Mouse (Mus musculus) kidney, embryonic 14.5 days (tissue): ENCODE data around the gene Pld1. TPM values are rescaled to one million over a fixed set of nuclear protein-coding genes. Genes with fewer than 3 reads are reported as not detected.

Source experiments
- ATAC-seq: fragments of 200-750 bp; cut with Nextera tagmentation; 2 replicates; pipeline ENCODE4 v1.8.0; 2017; ENCODE audit warnings: moderate number of reproducible peaks, mild to moderate bottlenecking, moderate TSS enrichment, moderate library complexity; ENCODE audit not compliant: low FRiP score, low TSS enrichment
- H3K27ac ChIP-seq: fragments of 300-500 bp; sonication (generic); 2 replicates; pipeline ENCODE4 v1.5.1; 2014; ENCODE audit warnings: low read depth, mild to moderate bottlenecking, low read length, moderate library complexity, mixed read lengths
- H3K27me3 ChIP-seq: fragments of 300-500 bp; sonication (generic); 2 replicates; pipeline ENCODE4 v1.6.1; 2014; ENCODE audit warnings: mild to moderate bottlenecking, low read length; ENCODE audit not compliant: control insufficient read depth, insufficient read depth
- H3K36me3 ChIP-seq: fragments of 300-500 bp; sonication (generic); 2 replicates; pipeline ENCODE4 v1.6.1; 2014; ENCODE audit warnings: low read length, mixed read lengths; ENCODE audit not compliant: control insufficient read depth, insufficient read depth
- H3K4me1 ChIP-seq: fragments of 300-500 bp; sonication (generic); 2 replicates; pipeline ENCODE4 v1.6.1; 2014; ENCODE audit warnings: low read length, mixed read lengths; ENCODE audit not compliant: control insufficient read depth, insufficient read depth
- H3K4me2 ChIP-seq: fragments of 300-500 bp; sonication (generic); replicated peaks from 2 replicates; pipeline ENCODE4 v1.6.1; 2014; ENCODE audit warnings: low read depth, mild to moderate bottlenecking, low read length
- H3K4me3 ChIP-seq: fragments of 300-500 bp; sonication (generic); 2 replicates; pipeline ENCODE4 v1.5.1; 2014; ENCODE audit warnings: mild to moderate bottlenecking, low read length
- H3K9ac ChIP-seq: fragments of 300-500 bp; sonication (generic); 2 replicates; pipeline ENCODE4 v1.6.1; 2014; ENCODE audit warnings: low read depth, mild to moderate bottlenecking, low read length, moderate library complexity
- H3K9me3 ChIP-seq: fragments of 300-500 bp; sonication (generic); 2 replicates; pipeline ENCODE4 v1.6.1; 2016; ENCODE audit warnings: low read length; ENCODE audit not compliant: control insufficient read depth
- WGBS: fragments of 180-500 bp; shearing (Covaris S2); extraction: QIAGEN DNeasy Blood & Tissue Kit; methylation state at CpG from one replicate; pipeline ENCODE4 v1.1.7; 2014; 5-methylcytosine and 5-hydroxymethylcytosine counted together
- polyA plus RNA-seq: library from polyadenylated mRNA; unstranded; fragments of >200 nt; fragmentation: Nextera tagmentation; extraction: Ambion mirVana; gene quantifications from 2 replicates; pipeline ENCODE4 v1.2.1, GENCODE M21; 2014

Gene Pld1
- polyA plus RNA-seq, 1 experiment from 2014 or later: 4.8 TPM

- Histone ChIP-seq H3K4me1 (no peaks in the 10 kb centered on the region), H3K36me3 (no peaks in the 10 kb centered on the region), H3K4me3 (no peak overlapping the region), H3K27ac (no peak overlapping the region), H3K9ac (no peak overlapping the region), H3K27me3 (no peaks in the 10 kb centered on the region), H3K9me3 (no peaks in the 10 kb centered on the region), H3K4me2 (no peak overlapping the region)
- ATAC-seq: no peak
- 89% methylated on average over 6 of the region's 6 CpGs for WGBS
Measured at GRCm38 (mm10) chr3:27959221-27959620, 20.7 kb downstream of the Pld1 start.

GRCm38 (mm10) chr3:27961162-27961561, 22.7 kb downstream of the Pld1 start:
- WGBS: 87% methylated on average over 3 of the region's 3 CpGs
- H3K4me2 ChIP-seq: no peak overlapping the region
- no peaks in the 10 kb centered on the region for H3K4me1 ChIP-seq
- no peak overlapping the region for H3K9ac ChIP-seq
- no peaks in the 10 kb centered on the region for H3K9me3 ChIP-seq
- H3K36me3 ChIP-seq: no peaks in the 10 kb centered on the region
- H3K4me3 ChIP-seq: no peak overlapping the region
- H3K27me3 ChIP-seq: no peaks in the 10 kb centered on the region
- H3K27ac ChIP-seq: no peak overlapping the region
- ATAC-seq: no peak

GRCm38 (mm10) chr3:27963795-27964201, 25.3 kb downstream of the Pld1 start:
- no peaks in the 10 kb centered on the region for H3K4me1 ChIP-seq
- no peaks in the 10 kb centered on the region for H3K9me3 ChIP-seq
- WGBS: 35% methylated on average over 6 of the region's 6 CpGs
- H3K36me3 ChIP-seq: no peaks in the 10 kb centered on the region
- H3K9ac ChIP-seq: no peak overlapping the region
- H3K4me3 ChIP-seq: no peak overlapping the region
- no peak overlapping the region for H3K27ac ChIP-seq
- H3K4me2 ChIP-seq: no peak overlapping the region
- no peaks in the 10 kb centered on the region for H3K27me3 ChIP-seq
- ATAC-seq: no peak

- H3K4me1 ChIP-seq: no peaks in the 10 kb centered on the region
Measured at GRCm38 (mm10) chr3:27968671-27969070, 30.2 kb downstream of the Pld1 start.

GRCm38 (mm10) chr3:27973936-27974335, 35.4 kb downstream of the Pld1 start:
- no peaks in the 10 kb centered on the region for H3K4me1 ChIP-seq
- H3K4me2 ChIP-seq: no peak overlapping the region
- no peaks in the 10 kb centered on the region for H3K36me3 ChIP-seq
- 91% methylated on average over 7 of the region's 7 CpGs for WGBS
- no peaks in the 10 kb centered on the region for H3K9me3 ChIP-seq
- no peak overlapping the region for H3K27ac ChIP-seq
- no peak for ATAC-seq
- no peak overlapping the region for H3K4me3 ChIP-seq
- H3K9ac ChIP-seq: no peak overlapping the region
- H3K27me3 ChIP-seq: no peaks in the 10 kb centered on the region

More at GRCm38 (mm10) chr3:27968671-27969070, 30.2 kb downstream of the Pld1 start:
- no peak for ATAC-seq
- Histone ChIP-seq H3K9ac (no peak overlapping the region), H3K36me3 (no peaks in the 10 kb centered on the region), H3K4me2 (no peak overlapping the region), H3K27ac (no peak overlapping the region), H3K4me3 (no peak overlapping the region), H3K9me3 (no peaks in the 10 kb centered on the region), H3K27me3 (no peaks in the 10 kb centered on the region)
- 85% methylated on average over 8 of the region's 8 CpGs for WGBS

GRCm38 (mm10) chr3:27974981-27975380, 36.5 kb downstream of the Pld1 start:
- Histone ChIP-seq H3K27ac (no peak overlapping the region), H3K4me3 (no peak overlapping the region)

GRCm38 (mm10) chr3:27976931-27977544, 38.5 kb downstream of the Pld1 start:
- Histone ChIP-seq H3K36me3 (no peaks in the 10 kb centered on the region), H3K27ac (no peak overlapping the region), H3K27me3 (no peaks in the 10 kb centered on the region), H3K4me1 (no peaks in the 10 kb centered on the region), H3K4me2 (no peak overlapping the region), H3K4me3 (no peak overlapping the region), H3K9ac (no peak overlapping the region), H3K9me3 (no peaks in the 10 kb centered on the region)
- 66% methylated on average over 10 of the region's 10 CpGs for WGBS
- ATAC-seq: peak; percentile 62; the same call in 1 of the 2 replicates

More at GRCm38 (mm10) chr3:27974981-27975380, 36.5 kb downstream of the Pld1 start:
- no peak for ATAC-seq
- Histone ChIP-seq H3K9me3 (no peaks in the 10 kb centered on the region), H3K27me3 (no peaks in the 10 kb centered on the region), H3K4me1 (no peaks in the 10 kb centered on the region), H3K36me3 (no peaks in the 10 kb centered on the region), H3K4me2 (no peak overlapping the region), H3K9ac (no peak overlapping the region)
- 89% methylated on average over 3 of the region's 3 CpGs for WGBS

GRCm38 (mm10) chr3:27978030-27978723, 39.7 kb downstream of the Pld1 start:
- WGBS: 69% methylated on average over 9 of the region's 9 CpGs
- H3K36me3 ChIP-seq: no peaks in the 10 kb centered on the region
- no peak for ATAC-seq

GRCm38 (mm10) chr3:27981591-27981990, 43.1 kb downstream of the Pld1 start:
- Histone ChIP-seq H3K4me2 (no peak overlapping the region), H3K4me1 (peaks cover 5% of the 10 kb centered on the region; the same call in 1 of the 2 replicates), H3K27ac (no peak overlapping the region), H3K4me3 (no peak overlapping the region), H3K9me3 (no peaks in the 10 kb centered on the region), H3K36me3 (no peaks in the 10 kb centered on the region), H3K27me3 (no peaks in the 10 kb centered on the region), H3K9ac (no peak overlapping the region)
- ATAC-seq: no peak
- WGBS: 66% methylated on average over 4 of the region's 4 CpGs

More at GRCm38 (mm10) chr3:27978030-27978723, 39.7 kb downstream of the Pld1 start:
- no peak overlapping the region for H3K27ac ChIP-seq
- H3K4me2 ChIP-seq: no peak overlapping the region
- no peak overlapping the region for H3K4me3 ChIP-seq
- no peaks in the 10 kb centered on the region for H3K9me3 ChIP-seq
- H3K9ac ChIP-seq: no peak overlapping the region
- H3K27me3 ChIP-seq: no peaks in the 10 kb centered on the region
- H3K4me1 ChIP-seq: no peaks in the 10 kb centered on the region
